Mouse (Mus musculus) embryonic facial prominence, embryonic 12.5 days (tissue): ENCODE measurements around the gene Tanc1. TPM values are rescaled to one million over a fixed set of nuclear protein-coding genes. Genes with fewer than 3 reads are reported as not detected.

Source experiments
- ATAC-seq: fragments of 200-750 bp; cut with Nextera tagmentation; 2 replicates; pipeline ENCODE4 v1.8.0; 2017; ENCODE audit not compliant: insufficient number of reproducible peaks, insufficient read depth, low FRiP score, low TSS enrichment
- H3K27ac ChIP-seq: fragments of 300-500 bp; sonication (generic); 2 replicates; pipeline ENCODE4 v1.5.1; 2016; ENCODE audit warnings: mild to moderate bottlenecking
- H3K27me3 ChIP-seq: fragments of 300-500 bp; sonication (generic); 2 replicates; pipeline ENCODE4 v1.6.1; 2016; ENCODE audit warnings: mild to moderate bottlenecking, moderate library complexity
- H3K36me3 ChIP-seq: fragments of 300-500 bp; sonication (generic); 2 replicates; pipeline ENCODE4 v1.6.1; 2016; ENCODE audit warnings: mild to moderate bottlenecking
- H3K4me1 ChIP-seq: fragments of 300-500 bp; sonication (generic); 2 replicates; pipeline ENCODE4 v1.6.1; 2016
- H3K4me2 ChIP-seq: fragments of 300-500 bp; sonication (generic); replicated peaks from 2 replicates; pipeline ENCODE4 v1.6.1; 2016; ENCODE audit warnings: mild to moderate bottlenecking, moderate library complexity
- H3K4me3 ChIP-seq: fragments of 300-500 bp; sonication (generic); 2 replicates; pipeline ENCODE4 v1.5.1; 2016; ENCODE audit warnings: mild to moderate bottlenecking
- H3K9ac ChIP-seq: fragments of 300-500 bp; sonication (generic); 2 replicates; pipeline ENCODE4 v1.6.1; 2016; ENCODE audit warnings: mild to moderate bottlenecking, moderate library complexity
- H3K9me3 ChIP-seq: fragments of 300-500 bp; sonication (generic); 2 replicates; pipeline ENCODE4 v1.6.1; 2016; ENCODE audit warnings: mild to moderate bottlenecking, moderate library complexity
- WGBS: fragments of 180-500 bp; shearing (Covaris S2); methylation state at CpG from one replicate; pipeline ENCODE4 v1.1.7; 2016; 5-methylcytosine and 5-hydroxymethylcytosine counted together
- polyA plus RNA-seq: library from polyadenylated mRNA; unstranded; fragments of >200 nt; fragmentation: Nextera tagmentation; extraction: Ambion mirVana; gene quantifications from 2 replicates; pipeline ENCODE4 v1.2.1, GENCODE M21; 2016

Gene Tanc1
- polyA plus RNA-seq, 1 experiment from 2014 or later, result 37.5 TPM

GRCm38 (mm10) chr2:59697123-59697522 lies 85.3 kb downstream of the Tanc1 start:
- H3K4me2 ChIP-seq, result no peak overlapping the region
- H3K27me3 ChIP-seq, result no peaks in the 10 kb centered on the region
- no peaks in the 10 kb centered on the region for H3K9me3 ChIP-seq
- 59% methylated on average over 3 of the region's 3 CpGs for WGBS
- H3K27ac ChIP-seq, result peak overlapping the region; percentile 81; the same call in 1 of the 2 replicates
- peaks cover 41% of the 10 kb centered on the region for H3K4me1 ChIP-seq
- H3K4me3 ChIP-seq, result no peak overlapping the region
- no peaks in the 10 kb centered on the region for H3K36me3 ChIP-seq
- no peak for ATAC-seq
- H3K9ac ChIP-seq, result no peak overlapping the region

- 0 out of 2 replicates have a peak overlapping the region, but pooled peaks have one; percentile 5 for H3K4me3 ChIP-seq
- no peaks in the 10 kb centered on the region for H3K36me3 ChIP-seq
- WGBS, result 2% methylated on average over 16 of the region's 16 CpGs
- ATAC-seq, result peak; percentile 84
- H3K9me3 ChIP-seq, result no peaks in the 10 kb centered on the region
- peak overlapping the region; percentile 81 for H3K27ac ChIP-seq
- H3K27me3 ChIP-seq, result no peaks in the 10 kb centered on the region
- peaks cover 41% of the 10 kb centered on the region for H3K4me1 ChIP-seq
- H3K4me2 ChIP-seq, result peak overlapping the region; percentile 46
- no peak overlapping the region for H3K9ac ChIP-seq
Measured at GRCm38 (mm10) chr2:59697722-59698634, 86.1 kb downstream of the Tanc1 start.

GRCm38 (mm10) chr2:59698635-59699300 lies 86.9 kb downstream of the Tanc1 start:
- H3K9ac ChIP-seq, result no peak overlapping the region
- H3K36me3 ChIP-seq, result no peaks in the 10 kb centered on the region
- H3K9me3 ChIP-seq, result no peaks in the 10 kb centered on the region
- H3K4me3 ChIP-seq, result no peak overlapping the region
- no peak for ATAC-seq
- WGBS, result 21% methylated on average over 7 of the region's 7 CpGs
- no peak overlapping the region for H3K4me2 ChIP-seq
- peak overlapping the region; percentile 81 for H3K27ac ChIP-seq
- H3K4me1 ChIP-seq, result peaks cover 37% of the 10 kb centered on the region
- H3K27me3 ChIP-seq, result no peaks in the 10 kb centered on the region

- ATAC-seq, result no peak
- 41% methylated on average over 9 of the region's 9 CpGs for WGBS
Measured at GRCm38 (mm10) chr2:59699893-59700292, 88.1 kb downstream of the Tanc1 start.

GRCm38 (mm10) chr2:59705221-59705620 lies 93.4 kb downstream of the Tanc1 start:
- Histone ChIP-seq H3K27me3 (no peaks in the 10 kb centered on the region), H3K4me1 (peaks cover 11% of the 10 kb centered on the region; the same call in 1 of the 2 replicates), H3K4me3 (no peak overlapping the region), H3K4me2 (no peak overlapping the region), H3K9me3 (no peaks in the 10 kb centered on the region), H3K9ac (no peak overlapping the region), H3K27ac (peak overlapping the region; percentile 54; the same call in 1 of the 2 replicates), H3K36me3 (peaks cover 5% of the 10 kb centered on the region; the same call in 1 of the 2 replicates)
- no peak for ATAC-seq
- 38% methylated on average over 12 of the region's 12 CpGs for WGBS

More at GRCm38 (mm10) chr2:59699893-59700292, 88.1 kb downstream of the Tanc1 start:
- H3K9ac ChIP-seq, result no peak overlapping the region
- no peak overlapping the region for H3K4me2 ChIP-seq
- H3K36me3 ChIP-seq, result no peaks in the 10 kb centered on the region
- no peaks in the 10 kb centered on the region for H3K9me3 ChIP-seq
- H3K4me3 ChIP-seq, result no peak overlapping the region
- H3K27me3 ChIP-seq, result no peaks in the 10 kb centered on the region
- peaks cover 39% of the 10 kb centered on the region for H3K4me1 ChIP-seq
- no peak overlapping the region for H3K27ac ChIP-seq

- H3K4me1 ChIP-seq, result peaks cover 19% of the 10 kb centered on the region
- no peak overlapping the region for H3K9ac ChIP-seq
- no peak overlapping the region for H3K4me3 ChIP-seq
- 85% methylated on average over 12 of the region's 12 CpGs for WGBS
- no peak for ATAC-seq
- H3K4me2 ChIP-seq, result no peak overlapping the region
- peaks cover 5% of the 10 kb centered on the region; the same call in 1 of the 2 replicates for H3K36me3 ChIP-seq
- H3K27ac ChIP-seq, result no peak overlapping the region
- no peaks in the 10 kb centered on the region for H3K27me3 ChIP-seq
- no peaks in the 10 kb centered on the region for H3K9me3 ChIP-seq
Measured at GRCm38 (mm10) chr2:59706806-59707205, 95.0 kb downstream of the Tanc1 start.

- 69% methylated on average over 13 of the region's 13 CpGs for WGBS
- Histone ChIP-seq H3K27ac (no peak overlapping the region), H3K9me3 (no peaks in the 10 kb centered on the region), H3K36me3 (peaks cover 5% of the 10 kb centered on the region; the same call in 1 of the 2 replicates), H3K27me3 (no peaks in the 10 kb centered on the region), H3K4me2 (no peak overlapping the region), H3K4me3 (no peak overlapping the region), H3K9ac (no peak overlapping the region), H3K4me1 (peaks cover 29% of the 10 kb centered on the region)
- ATAC-seq, result no peak
Measured at GRCm38 (mm10) chr2:59707922-59708706, 96.3 kb downstream of the Tanc1 start.

GRCm38 (mm10) chr2:59710771-59711170 lies 98.9 kb downstream of the Tanc1 start:
- H3K4me3 ChIP-seq, result no peak overlapping the region
- 87% methylated on average over 6 of the region's 6 CpGs for WGBS

GRCm38 (mm10) chr2:59711992-59712391 lies 100.2 kb downstream of the Tanc1 start:
- WGBS, result 68% methylated on average over 8 of the region's 8 CpGs

More at GRCm38 (mm10) chr2:59710771-59711170, 98.9 kb downstream of the Tanc1 start:
- Histone ChIP-seq H3K4me1 (peaks cover 28% of the 10 kb centered on the region), H3K4me2 (no peak overlapping the region), H3K36me3 (peaks cover 1% of the 10 kb centered on the region; the same call in 1 of the 2 replicates), H3K27ac (no peak overlapping the region), H3K9ac (no peak overlapping the region), H3K27me3 (no peaks in the 10 kb centered on the region), H3K9me3 (no peaks in the 10 kb centered on the region)
- no peak for ATAC-seq

GRCm38 (mm10) chr2:59712484-59712883 lies 100.6 kb downstream of the Tanc1 start:
- no peaks in the 10 kb centered on the region for H3K9me3 ChIP-seq
- WGBS, result 81% methylated on average over 9 of the region's 9 CpGs
- H3K4me2 ChIP-seq, result no peak overlapping the region
- H3K27ac ChIP-seq, result no peak overlapping the region
- H3K4me1 ChIP-seq, result peaks cover 31% of the 10 kb centered on the region
- no peak for ATAC-seq
- H3K9ac ChIP-seq, result no peak overlapping the region
- H3K4me3 ChIP-seq, result no peak overlapping the region
- H3K36me3 ChIP-seq, result no peaks in the 10 kb centered on the region
- no peaks in the 10 kb centered on the region for H3K27me3 ChIP-seq

More at GRCm38 (mm10) chr2:59711992-59712391, 100.2 kb downstream of the Tanc1 start:
- no peak for ATAC-seq
- Histone ChIP-seq H3K9me3 (no peaks in the 10 kb centered on the region), H3K9ac (no peak overlapping the region), H3K4me1 (peaks cover 28% of the 10 kb centered on the region), H3K27ac (peak overlapping the region; percentile 30; the same call in 1 of the 2 replicates), H3K4me3 (no peak overlapping the region), H3K27me3 (no peaks in the 10 kb centered on the region), H3K4me2 (no peak overlapping the region), H3K36me3 (no peaks in the 10 kb centered on the region)
